Mouse (Mus musculus) left cerebral cortex, postnatal 10 days (tissue): ENCODE data around the gene 0610030E20Rik. TPM values are rescaled to one million over a fixed set of nuclear protein-coding genes. Genes with fewer than 3 reads are reported as not detected.
A peak's percentile ranks its signal among the peaks of the same experiment; 100 is the strongest.

Source experiments
- DNase-seq, 2 experiments: peaks; one replicate each; pipeline ENCODE4 v3.0.0; 2021 to 2022; ENCODE audit warnings: low spot score in 2 of 2, mixed read lengths in 1 of 2; ENCODE audit errors: extremely low spot score in 1 of 2
- intact Hi-C: fragments of 180-260 bp; cut with DNase I; formaldehyde crosslinking; loops from one replicate; pipeline ENCODE4 v1.15.1; 2025
- total RNA-seq, 2 experiments: library from RNA; stranded (reverse); gene quantifications; 2 replicates each; pipeline ENCODE4 v1.2.3; 2021

0610030E20Rik gene
- total RNA-seq, 2 experiments from 2014 or later: 12.3 to 13.1 TPM

DNA sequence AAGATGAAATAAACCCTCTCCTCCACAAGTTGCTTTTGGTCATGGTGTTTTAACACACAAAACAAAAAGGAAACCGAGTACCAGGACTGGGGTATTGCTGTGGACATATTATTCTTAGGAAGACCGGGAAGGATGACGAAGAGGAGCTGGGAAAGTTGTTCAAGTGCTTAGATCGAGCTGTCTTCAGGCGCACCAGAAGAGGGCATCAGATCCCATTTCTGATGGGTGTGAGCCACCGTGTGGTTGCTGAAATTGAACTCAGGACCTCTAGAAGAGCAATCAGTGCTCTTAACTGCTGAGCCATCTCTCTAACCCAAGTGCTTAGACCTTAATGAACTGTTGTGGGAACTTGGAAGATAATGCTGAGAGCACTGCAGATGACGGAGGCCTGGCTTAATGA, 16.9 kb downstream of the 0610030E20Rik start:
- no peak for DNase-seq
- intact Hi-C loops: loop anchor here (5.0 kb wide), 1 partner anchor 43 kb away; no protein-coding TSS in a partner anchor

DNA sequence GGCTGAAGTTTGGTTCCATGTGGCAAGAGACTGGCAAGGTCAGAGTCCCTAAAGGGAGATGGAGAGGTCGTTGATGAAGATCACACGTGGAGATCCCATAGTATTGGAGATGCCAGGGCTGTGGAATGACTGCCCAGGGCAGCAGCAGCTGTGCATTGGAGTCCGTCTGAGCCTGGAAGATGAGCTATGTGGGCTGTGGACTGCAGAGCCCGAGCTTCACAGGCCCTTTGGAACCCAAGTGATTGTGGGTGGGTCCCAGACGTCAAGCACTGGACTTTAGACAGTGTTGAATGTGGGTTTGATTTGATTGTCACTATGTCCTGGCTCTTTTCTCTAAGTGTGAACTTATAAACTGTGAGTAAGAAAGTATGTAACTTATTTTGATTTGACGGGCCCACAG, 17.9 kb downstream of the 0610030E20Rik start:
- no peak for DNase-seq
- intact Hi-C loops: loop anchor here (5.0 kb wide), 1 partner anchor 42 kb away; no protein-coding TSS in a partner anchor

DNA sequence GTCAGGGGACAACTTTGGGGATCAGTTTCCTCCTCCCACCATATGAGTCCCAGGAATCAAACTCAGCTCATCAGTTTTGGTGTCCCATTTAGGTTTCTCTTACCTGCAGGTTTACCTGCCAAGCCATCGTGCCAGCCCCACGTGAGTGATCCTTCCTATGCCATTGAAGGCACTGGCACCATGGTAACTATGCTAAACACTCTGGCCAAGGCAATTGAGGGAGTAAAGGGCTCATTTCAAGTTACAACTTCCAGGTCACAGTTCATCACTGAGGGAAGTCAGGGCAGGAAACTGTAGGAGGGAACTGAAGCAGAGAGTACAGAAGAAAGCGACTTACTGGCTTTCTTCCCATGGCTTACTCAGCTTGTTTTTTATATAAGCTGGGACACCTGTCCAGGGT, 19.2 kb downstream of the 0610030E20Rik start:
- intact Hi-C loops: no loop called here
- DNase-seq: no peak

DNA sequence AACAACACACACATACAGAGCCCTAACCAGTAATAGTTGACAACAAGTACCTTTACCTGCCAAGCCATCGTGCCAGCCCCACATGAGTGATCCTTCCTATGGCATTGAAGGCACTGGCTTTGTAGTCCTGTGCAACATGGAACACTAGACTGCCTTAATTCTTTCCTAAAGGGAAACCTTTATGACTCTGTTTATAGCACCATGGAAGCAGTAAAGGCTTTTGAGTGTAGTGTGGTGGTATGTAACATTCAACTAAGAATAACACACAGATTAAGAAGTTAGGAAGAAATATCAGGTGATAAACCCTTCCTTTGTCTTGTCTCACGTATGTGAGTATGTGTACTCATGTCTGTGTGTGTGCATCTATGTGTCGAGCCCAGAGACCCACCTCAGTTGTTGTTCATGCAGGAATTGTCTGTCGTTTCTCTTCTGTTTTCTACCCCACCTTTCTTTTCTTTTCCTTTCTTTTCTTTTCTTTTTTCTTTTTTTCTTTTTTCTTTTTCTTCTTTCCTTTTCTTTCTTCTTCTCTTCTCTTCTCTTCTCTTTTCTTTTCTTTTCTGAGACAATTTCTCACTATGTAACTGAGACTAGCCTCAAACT, 19.8 kb downstream of the 0610030E20Rik start, which contains the start of gene Rnf181:
Rnf181 (minus strand) TSS at position 113 of the 600 bp plus-strand sequence.
- no peak for DNase-seq
- intact Hi-C loops: no loop called here

DNA sequence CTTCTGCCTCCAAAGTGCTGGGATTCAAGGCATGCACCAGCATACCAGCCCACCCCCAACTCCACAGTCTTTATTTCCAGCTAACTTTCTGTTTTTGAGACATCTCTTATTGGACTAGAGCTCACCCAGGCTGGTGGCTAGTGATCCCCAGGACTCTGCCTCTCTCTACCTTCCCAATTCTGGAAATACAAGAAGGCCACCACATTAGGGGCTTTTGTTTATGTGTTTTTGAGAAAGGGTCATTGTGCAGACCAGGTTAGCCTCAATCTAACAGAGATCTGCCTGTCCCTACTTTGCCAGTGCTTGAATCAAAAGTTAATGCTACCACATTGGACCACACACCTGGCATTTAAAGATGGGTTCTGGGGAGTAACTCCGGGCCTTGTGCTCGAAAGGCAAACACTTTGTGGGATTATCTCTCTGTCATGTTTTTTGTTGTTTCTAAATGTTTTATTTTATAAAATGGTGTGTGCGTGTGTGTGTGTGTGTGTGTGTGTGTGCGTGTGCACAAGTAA, 20.4 kb downstream of the 0610030E20Rik start:
- no peak for DNase-seq
- intact Hi-C loops: no loop called here

DNA sequence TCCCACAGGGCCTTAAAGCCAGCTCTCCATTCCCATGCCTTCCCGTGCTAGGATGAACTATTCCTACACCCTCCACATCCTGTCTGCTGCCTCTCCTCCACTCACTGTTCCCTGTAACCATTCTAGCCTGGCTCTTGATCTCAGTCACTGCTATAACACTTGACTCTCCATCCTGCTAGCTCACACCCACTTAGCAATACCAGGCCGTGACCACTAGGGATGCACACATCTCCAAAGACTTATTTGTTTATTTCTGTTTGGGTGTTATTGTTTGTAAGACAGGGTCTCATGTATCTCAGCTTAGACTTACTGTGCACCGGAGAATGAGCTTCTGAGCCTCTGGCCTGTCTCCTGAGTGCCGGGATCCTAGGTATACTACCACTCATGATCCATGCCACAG, 22.4 kb downstream of the 0610030E20Rik start:
- intact Hi-C loops: no loop called here
- DNase-seq: no peak

DNA sequence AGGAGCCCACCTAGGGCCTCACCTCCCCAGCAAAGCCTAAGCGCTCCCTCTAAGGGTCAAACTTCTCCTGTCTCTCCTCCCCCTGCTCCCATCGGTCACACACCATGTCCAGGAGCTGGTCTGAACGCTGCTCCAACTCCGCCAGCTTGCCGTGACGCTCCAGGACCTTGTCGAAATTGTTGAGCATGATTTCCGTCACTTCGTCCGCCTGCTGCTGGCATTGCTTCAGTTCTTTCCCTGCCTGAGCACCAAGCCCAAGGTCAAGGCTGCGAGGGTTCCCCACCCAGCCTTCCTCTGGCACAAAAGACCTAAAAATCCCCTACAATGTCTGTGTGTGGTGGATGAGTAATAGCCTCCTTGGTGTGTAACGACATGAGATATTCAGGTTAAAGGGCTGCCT, 23.0 kb downstream of the 0610030E20Rik start:
- DNase-seq: no peak
- intact Hi-C loops: no loop called here

DNA sequence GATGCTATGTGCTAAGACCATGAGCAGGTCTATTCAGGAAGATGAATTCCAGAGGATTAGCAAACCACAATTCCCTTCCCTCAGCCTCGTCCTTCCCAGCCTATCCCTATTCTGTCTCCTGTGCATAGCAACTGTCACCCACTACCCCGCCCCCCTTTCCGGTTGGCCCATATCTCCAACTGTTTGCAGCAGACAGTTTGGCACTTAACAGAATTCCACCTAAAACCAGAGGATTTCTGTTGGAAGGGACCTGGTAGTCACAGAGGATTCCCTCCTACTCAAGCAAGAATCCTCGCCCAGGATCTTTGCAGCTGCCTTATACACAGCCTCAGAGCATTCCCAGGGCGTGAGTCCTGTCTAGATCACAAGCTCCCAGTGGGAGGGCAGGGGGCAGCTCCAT, 24.0 kb downstream of the 0610030E20Rik start:
- DNase-seq: peak in 1 of 2 experiments; percentile 72
- intact Hi-C loops: no loop called here

DNA sequence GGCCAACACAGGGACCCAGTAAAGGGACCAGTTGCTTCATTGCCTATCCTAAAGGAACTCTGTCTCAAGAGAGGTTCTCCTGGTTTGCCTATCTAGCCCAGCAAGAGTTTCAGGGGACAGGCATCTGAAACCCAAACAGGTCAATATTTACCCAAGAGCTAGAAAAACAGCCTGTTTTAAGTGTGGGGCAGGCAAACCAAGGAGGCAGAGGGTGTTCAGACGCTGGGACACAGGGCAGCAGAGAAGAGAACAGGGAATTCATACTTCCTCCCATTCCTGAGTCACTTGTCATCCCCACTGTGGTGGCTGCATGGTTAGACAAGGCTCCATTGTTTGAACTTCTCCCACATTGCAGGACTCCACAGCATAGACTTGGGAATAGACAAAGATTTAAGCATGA, 24.5 kb downstream of the 0610030E20Rik start:
- DNase-seq: no peak
- intact Hi-C loops: no loop called here

DNA sequence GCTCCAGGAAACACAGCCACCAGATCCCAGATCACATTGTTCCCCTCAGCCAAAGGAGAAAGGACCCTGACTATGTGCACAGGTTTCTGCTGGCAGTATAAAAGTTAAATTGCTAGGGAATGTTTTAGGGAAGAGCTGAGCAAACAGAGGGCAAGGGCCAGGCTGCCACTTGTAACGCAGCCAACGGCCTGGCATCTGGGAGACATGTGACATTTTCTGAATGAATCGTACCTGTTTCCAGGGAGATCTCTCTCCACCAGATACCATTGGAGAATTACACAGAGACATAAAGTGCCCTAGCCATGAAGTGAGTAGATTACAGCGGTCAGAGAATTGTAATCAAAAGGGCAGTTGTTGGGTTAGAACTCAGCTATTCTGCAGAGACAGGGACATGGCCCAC, 26.1 kb downstream of the 0610030E20Rik start:
- intact Hi-C loops: no loop called here

DNA sequence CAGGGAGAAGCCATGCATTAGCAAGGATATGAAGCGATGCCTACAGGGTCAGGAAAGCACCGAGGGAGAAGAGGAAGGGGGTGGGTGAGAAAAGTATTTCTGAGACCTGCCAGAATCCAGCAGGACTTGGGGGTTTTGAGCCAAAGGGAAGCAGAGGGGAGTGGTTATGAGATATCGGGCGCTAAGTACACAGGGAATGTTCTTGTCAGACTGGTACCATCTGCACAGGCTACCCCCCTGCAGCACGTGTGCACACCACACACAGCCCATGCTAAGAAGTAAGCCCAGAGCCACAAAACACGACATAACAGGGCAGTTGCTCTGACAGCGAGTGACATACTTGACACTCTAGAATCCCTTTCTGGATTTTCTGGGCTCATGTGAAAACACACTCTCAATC, 27.1 kb downstream of the 0610030E20Rik start:
- DNase-seq: no peak
- intact Hi-C loops: no loop called here

More for the DNA sequence above, 26.1 kb downstream of the 0610030E20Rik start:
- DNase-seq: no peak

DNA sequence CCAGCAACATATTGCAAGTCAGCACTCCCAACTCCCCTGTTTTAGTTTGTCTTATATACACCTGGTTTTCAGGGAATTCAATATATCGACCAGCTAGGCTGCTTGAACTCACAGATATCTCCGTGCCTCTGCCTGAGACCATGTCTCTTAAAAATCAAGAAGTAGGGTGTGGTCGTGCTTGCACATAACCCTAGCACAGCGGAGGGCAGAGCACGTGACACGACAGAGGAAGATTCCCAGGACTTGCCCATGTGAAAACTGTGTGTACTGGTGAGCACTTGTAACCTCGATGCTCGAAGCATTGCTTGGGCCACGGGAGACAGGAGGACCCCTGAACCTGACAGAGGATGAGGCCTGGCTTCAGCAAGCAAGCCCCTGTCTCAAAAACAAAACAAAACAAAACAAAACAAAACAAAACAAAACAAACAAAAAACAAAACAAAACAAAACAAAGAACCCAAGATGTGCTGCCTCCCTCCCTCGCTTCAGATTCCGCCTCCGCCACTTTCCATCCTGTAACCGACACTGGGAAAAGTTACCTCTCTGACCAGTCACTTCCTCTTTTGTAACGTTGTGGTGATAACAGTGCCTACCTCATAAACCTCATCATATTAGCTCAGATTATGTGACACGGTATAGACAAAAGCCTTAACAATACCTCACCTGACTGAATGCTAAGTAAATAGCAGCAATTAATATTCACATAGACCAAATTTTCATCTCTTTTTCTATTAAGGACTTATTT, 27.9 kb downstream of the 0610030E20Rik start:
- intact Hi-C loops: no loop called here
- no peak for DNase-seq

DNA sequence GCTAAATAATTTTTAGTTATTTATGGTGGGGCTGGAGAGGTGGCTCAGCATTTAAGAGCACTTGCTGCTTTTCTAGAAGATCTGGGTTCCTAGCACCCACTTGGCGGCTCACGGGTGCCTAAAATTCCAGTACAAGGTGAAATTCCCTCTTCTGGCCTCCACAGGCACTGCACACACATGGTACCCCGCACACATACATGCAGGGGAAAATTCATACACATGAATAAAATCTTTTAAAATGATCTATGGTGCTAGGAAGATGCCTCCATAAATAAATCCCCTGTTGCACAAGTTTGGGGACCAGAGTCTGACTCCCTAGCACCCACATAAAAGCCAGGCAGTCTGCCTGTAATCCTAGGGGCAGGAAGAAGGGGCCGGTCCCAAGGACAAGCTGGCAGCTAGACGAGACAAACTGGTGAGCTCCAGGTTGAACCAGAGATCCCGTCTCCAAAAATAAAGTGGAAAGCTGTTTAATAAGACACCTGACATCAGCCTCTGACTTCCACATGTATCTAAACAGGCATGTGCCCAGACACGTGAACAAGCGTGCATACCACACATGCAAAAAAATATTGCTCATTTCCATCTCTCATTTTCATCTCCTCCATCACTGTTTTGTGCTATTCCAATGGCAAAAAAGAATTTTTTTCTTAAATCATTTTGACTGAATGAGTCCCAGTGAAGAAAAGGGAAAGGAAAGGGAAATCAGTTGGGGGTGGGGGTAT, 31.6 kb downstream of the 0610030E20Rik start:
- no peak for DNase-seq
- intact Hi-C loops: no loop called here

DNA sequence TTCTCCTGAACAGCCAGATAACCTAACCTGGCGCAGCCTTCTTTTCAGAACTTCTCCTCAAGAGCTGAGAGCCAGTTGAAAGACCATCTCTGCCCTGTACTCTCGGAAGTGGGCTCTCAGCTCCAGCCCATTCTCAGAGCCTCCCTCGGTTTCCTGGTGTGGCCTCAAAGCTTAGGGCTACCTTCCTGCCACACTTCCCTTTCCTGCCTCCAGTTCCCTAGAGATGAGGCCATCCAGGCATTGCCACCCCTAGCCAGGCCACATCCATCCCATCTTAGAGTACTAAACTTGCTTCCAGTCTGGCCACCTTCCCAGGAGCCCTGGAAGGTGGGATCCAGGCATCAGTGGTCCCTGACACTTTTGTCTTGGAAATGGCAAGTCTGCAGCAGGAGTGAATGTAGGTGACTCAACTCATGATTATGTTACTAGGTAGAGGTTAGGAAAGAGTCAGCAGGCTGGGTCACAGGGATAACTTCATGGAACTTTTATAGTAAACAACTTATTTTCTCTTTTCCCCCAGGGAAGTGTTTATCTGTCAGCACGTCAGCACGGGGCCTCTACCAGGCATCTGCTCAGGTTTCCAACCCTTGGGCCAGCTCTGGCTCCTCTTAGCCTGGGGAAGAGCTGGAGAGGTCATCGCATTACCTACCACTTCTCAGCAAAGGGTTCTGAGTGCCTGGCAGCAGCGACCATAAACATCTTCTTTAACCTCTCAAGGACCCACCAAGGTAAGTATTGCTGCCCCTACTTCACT, 32.4 kb downstream of the 0610030E20Rik start:
- intact Hi-C loops: no loop called here
- no peak for DNase-seq

DNA sequence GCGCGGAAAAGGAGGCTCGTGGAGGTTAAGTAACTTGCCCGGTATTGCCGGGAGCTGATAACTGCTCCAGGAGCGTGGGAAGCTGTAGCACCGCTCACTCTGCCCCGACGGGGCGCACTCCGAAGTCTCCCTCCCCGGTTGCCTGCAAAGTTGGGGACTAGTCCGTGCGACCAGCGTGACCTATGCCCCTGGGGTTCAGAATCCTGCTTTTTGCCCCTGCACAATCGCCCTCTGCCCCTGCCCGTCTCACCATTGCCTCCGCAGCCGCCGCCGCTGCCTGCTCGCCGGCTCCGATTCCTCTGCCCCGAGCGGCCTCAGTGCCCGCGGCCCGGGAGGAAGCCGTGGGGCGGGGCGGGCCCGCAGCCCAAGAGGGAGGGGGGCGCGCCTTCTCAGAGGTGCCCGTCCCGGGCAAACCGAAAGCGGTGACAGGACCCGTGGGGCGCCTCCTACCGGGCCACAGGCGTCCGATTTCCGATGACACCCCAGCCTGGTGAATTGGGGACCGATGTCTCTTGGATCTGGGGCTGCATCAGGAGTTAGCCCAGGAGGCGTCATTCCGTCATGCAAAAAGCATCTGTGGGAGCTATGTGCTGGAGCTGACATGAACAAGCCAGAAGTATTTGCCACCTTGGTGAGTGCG, 33.1 kb downstream of the 0610030E20Rik start, which contains the start of gene Vamp5:
Vamp5 (minus strand) TSS at position 338 of the 640 bp plus-strand sequence.
- DNase-seq: peak in 1 of 2 experiments; percentile 85
- intact Hi-C loops: no loop called here

DNA sequence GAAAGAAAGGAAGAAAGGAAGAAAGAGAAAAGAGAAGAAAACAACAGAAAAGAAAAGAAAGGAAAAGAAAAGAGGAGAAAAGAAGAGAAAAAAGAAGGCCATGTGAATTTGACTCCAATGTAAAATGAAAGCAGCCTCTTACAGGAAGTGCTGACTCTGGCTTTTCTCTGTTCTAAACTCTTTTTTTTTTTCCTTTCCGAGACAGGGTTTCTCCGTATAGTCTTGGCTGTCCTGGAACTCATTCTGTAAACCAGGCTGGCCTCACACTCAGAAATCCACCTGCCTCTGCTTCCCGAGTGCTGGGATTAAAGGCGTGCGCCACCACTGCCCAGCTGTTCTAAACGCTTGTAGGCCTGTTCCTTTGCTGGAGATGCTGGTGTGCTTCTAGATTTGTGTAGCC, 35.4 kb downstream of the 0610030E20Rik start:
- DNase-seq: no peak
- intact Hi-C loops: no loop called here

DNA sequence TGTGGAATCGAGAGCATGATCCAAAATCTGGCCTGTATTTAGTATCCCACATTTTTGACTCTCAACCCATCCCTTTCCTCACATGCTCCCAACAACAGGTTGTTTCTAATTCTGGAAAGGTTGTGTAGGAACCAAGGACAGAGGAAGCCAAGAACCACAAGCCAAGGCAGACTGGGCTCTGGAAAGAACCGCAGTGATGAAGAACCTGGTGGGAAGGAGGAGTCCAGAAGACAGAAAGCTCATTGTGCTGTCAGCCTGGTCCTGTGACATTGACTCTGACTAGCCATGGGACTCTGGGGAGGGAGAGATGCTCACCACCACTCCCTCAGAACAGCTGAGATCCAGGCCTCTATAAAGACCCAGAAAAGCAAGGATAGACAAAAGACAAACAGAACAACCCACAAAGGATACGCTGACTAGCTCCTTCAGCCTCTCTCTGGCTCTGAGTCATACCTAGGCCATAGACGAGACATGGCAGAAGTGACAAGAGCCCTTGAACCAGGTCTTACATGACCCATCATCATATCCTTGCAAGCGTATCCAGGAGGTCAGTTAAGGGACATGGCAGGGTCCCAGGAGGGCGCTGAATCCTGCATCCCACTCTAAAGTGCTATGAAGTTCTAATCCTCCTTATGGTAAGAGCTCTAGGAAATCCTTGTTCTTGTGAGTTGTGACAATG, 36.2 kb downstream of the 0610030E20Rik start:
- no peak for DNase-seq
- intact Hi-C loops: no loop called here

DNA sequence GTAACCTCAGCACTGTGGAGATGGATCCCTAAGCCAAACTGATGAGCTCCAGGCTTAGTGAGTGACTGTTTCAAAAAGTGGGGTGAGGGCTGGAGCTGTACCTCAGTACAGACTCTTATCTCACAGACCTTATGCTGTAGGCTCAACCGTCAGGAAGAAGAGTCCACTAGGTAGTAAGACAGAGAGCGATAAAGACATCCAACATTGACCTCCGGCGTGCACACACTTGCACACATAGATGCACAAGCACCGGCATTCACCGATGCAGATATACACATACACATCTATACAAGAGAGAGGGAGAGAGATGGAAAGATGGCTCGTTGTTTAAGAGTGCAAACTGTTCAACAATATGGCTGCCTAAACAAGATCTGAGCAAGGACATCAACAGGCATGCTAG, 36.8 kb downstream of the 0610030E20Rik start:
- intact Hi-C loops: no loop called here
- DNase-seq: no peak
